Mouse (Mus musculus) adrenal gland, postnatal 25 days (tissue): ENCODE measurements around the gene Srd5a1. TPM values are rescaled to one million over a fixed set of nuclear protein-coding genes. Genes with fewer than 3 reads are reported as not detected.
"Not testable (repeated sequence)": the region's sequence is repeated elsewhere in the genome, so short reads cannot be mapped to it uniquely, and the experiment has no call there.

Experiments used
- DNase-seq: peaks from one replicate; pipeline ENCODE4 v3.0.0; 2021; ENCODE audit warnings: mixed read lengths
- total RNA-seq: library from RNA; stranded (reverse); gene quantifications from 2 replicates; pipeline ENCODE4 v1.2.3, GENCODE M21; 2021

The Srd5a1 gene
- total RNA-seq, 1 experiment from 2014 or later, result 29.5 TPM

DNA sequence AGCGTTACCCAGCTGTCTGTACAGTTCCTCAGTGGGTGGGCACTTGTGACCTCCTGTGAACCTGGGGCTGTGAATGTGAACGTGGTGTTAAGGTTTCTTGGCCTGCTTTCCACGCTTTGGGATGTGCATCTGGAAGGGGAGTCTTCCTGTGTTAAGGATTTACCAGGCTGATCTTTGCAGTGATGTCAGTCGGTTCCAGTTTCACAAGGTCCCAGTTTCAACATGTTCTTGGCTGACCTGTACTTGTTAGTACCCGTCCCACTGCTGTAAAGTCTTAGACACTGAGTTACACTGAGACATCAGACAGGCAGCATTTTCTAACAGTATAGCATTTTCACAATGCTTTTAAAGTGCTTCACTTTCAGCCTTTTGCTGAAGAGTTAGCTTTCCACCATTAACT is 12.6 kb upstream of the Srd5a1 start:
- DNase-seq, result no peak

DNA sequence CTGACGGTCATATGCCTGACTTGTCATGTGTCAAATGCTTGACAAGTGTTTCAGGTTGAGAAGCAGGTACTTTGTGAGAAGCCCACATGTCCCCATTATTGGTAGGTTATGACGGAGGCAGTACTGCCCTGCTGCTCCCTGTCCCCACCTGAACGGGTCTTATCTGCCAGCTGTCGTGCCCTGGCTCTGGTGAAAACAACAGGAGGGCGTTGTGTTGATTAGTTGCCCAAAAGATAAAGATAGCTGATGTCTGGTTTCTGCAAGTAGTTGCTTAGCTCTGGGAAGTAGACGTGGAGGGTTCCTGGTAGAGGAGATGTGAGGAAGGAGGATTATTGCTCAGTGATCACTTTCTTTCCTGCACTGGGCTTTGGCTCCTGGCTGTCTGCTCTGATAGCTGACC is 5.5 kb upstream of the Srd5a1 start:
- DNase-seq, result no peak

DNA sequence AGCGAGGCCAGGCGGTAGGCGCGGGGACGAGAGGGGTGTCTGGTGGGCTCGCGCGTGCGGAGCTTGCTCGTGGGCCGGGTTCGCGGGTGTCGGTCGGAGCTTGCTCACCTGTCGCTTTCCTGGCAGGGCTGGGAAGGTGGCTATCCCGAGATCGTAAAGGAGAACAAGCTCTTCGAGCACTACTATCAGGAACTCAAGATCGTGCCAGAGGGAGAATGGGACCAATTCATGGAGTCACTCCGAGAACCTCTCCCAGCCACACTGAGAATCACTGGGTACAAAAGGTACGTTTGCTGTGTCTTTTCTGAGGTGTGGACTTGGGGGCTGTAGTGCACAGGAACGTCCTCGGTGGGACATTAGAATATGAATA is 918 bp upstream of the Srd5a1 start:
- no peak for DNase-seq

DNA sequence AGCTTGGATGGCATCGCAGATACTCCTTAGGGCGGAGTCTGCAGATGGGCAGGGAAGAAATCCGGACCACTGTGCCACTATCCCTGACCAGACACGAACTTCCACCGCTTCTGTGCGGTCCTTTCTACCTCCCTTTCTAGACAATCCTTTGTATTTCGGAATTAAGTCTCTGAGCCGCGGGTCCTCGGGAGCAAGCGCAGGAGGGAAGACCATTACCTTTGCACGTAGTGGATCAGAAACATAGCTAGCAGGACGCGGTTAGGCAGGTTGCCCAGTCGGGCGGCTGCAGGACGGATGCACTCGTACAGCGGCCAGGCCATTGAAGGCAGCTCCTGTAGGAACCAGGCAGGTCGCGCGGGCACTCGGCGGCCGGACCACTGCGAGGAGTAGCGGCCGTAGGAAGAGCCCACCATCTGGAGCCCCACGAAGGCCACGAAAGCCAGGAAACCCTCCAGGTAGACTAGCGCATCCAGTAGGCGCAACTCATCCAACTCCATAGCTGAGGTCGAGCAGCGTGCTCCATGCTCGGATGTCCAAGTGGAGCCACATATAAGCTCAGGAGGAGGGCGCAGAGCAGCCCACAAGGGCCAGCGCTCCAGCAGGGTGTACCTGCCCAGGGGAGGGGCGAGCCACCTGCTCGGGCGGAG is 368 bp downstream of the Srd5a1 start:
- DNase-seq, result peak; percentile 58

DNA sequence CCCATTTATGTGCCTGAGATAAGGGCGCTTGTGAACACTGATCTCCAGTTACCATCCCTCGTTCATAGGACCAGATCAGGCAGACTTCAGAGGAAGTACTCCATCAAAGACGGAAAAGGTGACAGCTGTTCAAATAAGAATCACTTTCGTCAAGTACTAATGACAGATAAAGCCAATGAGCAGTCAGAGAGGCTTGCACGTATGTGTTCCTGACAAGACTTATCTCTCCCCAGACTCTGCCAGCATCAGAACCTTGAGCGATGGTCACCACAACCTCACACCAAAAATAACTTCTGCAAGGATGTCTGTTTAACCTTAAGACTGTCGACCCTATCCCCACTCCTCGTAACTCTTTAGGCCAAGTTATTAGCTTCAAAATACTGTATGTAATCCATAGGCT is 2.5 kb downstream of the Srd5a1 start:
- DNase-seq, result no peak

DNA sequence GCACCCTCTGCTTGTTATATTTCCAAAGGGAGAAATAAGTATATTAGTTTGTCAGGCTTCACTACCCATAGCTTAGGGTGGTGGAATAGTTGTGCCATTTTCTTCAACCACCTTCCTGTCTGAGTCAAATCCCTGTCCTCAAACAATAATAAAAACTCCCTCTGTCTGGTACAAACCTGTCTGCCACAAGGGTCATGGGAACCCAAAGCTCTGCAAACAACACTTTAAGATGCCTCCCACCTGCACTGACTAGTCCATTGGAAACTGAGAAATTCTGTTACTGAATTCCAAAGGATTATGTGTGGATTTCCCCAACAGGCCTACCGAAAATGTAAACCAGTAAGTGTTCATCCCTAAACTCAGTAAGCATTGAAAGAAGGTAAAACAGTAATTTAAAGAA is 6.6 kb downstream of the Srd5a1 start:
- DNase-seq, result no peak

DNA sequence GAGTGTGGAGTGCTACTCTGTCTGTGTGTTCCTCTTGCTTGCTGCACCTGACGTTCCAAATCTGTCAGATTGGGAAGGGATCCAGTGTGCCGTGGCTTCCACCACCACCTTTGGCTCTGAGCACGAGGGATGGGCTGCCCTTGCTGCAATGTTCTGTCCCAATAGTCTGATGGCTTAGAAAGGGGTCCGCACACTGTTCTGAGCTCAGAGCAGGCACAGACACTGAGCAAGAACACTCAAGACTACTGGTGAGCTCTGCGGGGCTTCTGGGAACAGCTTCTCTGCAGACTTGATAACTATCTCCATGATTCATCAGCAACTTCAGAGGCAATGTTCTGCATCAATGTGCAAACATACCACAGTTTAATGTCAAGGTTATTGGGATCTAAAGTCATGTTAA is 9.9 kb downstream of the Srd5a1 start:
- DNase-seq, result no peak

DNA sequence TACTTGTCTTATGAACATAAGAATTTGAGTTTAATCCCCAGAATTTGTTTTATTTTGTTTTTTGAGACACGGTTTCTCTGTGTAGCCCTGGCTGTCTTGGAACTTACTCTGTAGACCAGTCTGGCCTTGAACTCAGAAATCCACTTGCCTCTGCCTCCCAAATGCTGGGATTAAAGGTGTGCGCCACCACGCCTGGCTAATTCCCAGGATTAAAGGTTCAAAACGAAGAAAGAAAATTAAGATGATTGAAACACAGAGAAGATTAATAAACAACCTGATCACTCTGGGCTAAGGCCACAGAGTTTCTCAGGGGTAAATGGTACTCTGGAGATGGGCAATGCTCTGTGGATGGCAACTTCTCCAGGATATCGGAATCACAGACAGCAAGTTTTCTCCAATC is 10.4 kb downstream of the Srd5a1 start:
- DNase-seq, result not testable (repeated sequence)

DNA sequence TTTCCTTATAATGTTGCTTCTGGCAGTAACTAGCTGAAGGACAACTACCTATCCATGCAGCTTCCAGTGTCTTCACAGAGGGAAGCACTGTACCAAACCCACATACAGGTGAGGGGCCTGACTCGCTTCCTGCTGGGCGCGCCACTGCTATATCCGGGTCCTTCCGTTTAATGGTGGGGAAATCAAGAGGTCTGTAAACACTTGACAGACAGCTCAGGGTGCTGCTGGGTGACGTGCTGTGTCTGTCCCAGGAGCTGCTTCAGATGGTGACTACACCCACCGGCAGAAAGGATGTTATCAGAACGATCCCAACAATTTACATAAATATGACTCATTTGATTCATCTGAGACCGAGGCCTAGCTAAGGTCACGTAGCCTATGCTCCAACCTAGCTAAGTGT is 12.4 kb downstream of the Srd5a1 start:
- DNase-seq, result no peak

DNA sequence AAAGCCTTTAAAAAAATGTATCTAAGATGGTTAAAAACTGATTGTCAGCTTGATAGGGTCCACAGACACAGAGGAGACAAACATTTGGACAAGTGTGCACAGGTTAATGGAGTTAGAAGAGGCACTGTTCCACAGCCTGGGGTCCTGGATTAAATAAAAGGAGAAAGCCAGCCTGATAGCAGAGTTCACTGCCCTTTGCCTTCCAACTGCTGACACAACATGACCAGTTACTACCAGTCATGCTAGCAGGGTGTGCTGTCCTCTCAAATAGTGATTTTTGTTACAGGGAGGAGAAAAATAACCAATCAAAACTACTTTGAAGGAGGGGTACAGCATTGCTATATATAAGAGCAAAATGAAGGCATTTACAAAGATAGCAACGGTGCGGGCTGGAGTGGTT is 14.7 kb downstream of the Srd5a1 start:
- DNase-seq, result no peak

DNA sequence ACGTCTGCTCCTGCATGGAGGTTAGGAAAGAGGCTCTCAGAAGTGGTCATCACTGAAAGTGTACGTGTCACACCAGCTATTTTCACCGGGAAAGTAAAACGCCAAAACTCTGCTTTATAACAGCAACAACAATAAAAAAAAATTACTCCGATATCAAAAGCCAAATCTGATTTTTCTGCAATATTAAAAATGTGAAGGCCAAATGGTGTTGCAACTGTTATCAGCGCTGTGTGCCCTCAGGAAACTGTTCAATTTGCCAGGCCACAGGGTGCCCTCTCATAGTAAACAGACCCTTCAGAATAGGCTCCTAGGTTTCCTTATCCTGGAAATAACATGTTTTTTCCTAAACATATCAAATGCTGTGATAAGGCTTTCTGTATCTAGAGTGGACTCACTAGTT is 15.3 kb downstream of the Srd5a1 start:
- DNase-seq, result no peak

DNA sequence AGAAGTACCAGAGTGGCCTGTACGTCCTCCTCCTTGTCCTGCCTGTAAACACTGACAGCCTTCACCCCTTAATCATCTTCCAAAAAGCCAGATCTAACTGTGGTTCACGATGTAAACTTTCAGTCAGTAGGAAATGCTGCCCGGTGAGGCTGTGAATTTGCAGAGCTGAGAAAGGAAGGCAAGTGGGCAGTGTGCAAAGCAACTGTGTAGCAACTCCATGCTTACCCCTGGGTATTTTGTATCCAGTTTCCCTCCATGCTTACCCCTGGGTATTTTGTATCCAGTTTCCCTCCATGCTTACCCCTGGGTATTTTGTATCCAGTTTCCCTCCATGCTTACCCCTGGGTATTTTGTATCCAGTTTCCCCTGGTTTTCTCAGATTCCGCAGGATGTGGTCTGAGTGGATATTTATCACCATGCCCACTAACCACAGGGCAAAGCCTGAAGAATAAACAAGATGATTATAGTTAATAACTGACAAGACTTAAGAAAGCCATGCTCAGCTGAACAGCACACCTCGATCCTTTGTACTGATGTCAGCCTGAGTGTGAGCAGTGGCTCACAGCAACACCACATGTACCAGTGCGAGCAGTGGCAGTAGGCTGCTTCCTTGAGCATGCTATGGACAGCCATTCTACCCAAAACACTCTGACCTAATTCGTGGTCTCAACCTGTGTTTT is 16.5 kb downstream of the Srd5a1 start:
- no peak for DNase-seq

DNA sequence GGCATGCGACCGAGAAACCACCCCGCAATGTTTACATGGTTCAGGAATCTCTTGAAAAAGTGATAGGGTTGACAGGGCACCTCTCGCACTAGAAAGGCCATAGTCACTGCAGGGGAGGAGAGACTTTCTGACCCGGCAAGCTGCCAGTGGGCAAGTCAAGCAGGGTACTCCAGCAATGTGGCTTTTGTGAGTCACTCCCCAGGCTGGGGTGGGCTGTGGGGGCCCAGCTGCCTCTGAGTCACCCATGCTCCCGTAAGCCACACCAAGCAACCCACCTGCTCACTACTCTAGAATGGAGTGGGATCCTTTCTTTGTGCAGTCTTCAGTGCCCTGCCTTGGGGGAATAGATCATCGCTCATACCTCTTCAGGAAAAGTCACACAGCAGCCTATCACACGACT is 17.8 kb downstream of the Srd5a1 start:
- peak; percentile 47 for DNase-seq

DNA sequence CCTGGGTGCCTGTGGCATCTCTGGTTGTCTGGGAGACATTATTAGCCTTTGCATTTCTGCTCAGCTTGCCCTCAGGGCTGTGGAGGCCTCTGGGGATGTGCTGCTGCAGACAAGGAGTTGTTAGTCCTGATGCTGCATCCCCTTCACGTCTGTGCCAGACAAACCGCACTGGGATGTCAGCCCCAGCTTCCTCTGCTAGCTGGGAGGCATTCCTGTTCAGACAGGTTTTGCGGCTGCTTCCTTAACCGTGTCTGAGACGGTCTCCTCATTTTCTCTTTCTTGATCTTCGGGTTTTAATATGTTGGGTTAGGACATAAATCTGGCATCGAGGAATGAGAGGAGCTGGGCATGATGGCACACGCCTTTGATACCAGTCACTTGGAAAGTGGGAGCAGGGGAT is 19.0 kb downstream of the Srd5a1 start:
- no peak for DNase-seq

DNA sequence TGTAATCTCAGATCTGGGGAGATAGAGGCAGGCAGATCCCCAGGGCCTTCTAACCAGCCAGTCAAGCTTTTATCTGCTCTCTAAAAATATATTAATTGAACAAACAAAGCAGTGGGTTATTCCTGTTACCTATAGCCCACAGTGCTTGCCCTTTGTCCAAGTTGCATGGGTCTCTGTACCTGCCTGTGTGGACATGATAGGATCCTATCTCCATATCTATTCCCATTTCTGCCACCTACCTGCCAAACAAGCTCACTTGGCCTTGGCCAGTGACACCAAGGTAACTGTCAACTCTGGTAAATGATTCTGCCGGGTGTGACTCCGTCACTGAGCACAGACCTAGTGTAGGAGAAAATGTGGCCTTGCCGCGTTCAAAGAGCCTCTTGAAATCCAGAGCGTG is 19.9 kb downstream of the Srd5a1 start:
- DNase-seq, result no peak

DNA sequence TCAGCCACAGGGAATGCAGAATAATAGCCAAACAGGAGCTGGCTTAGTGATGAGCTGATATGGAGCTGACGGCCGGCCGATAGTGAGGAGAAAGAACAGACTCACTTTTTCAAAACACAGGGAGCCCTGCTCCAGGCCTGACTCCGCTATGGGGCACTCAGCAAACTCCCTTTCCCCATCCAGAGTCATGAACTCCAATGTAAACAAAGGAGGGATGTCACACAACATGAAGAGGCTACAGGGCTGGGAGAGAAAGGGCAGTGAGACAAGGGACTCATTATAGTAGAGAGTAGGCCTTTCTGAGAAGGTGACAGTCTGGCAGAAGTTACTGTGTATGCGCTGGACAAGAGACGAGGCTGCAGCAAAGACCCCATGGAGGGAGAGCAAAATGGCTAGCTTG is 23.0 kb downstream of the Srd5a1 start:
- DNase-seq, result no peak

DNA sequence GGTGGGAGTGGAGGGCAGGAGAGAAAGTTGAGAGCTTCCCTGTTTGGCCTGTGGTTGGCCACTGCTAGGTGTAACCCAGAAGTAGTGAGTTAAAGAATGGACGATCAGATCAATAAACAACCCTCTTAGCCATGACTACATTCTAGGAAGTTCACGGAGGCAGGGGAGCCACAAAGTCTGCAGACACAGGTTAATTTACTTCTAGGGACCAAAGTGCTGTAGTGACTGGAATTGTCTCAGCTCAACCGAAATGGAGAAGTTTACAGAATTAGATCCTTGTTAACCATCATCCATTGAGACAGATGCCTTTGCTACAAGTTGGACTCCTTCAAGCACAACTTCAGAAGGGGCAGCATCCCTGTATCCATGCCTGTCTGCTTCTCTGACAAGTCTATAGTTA is 23.4 kb downstream of the Srd5a1 start:
- DNase-seq, result no peak

DNA sequence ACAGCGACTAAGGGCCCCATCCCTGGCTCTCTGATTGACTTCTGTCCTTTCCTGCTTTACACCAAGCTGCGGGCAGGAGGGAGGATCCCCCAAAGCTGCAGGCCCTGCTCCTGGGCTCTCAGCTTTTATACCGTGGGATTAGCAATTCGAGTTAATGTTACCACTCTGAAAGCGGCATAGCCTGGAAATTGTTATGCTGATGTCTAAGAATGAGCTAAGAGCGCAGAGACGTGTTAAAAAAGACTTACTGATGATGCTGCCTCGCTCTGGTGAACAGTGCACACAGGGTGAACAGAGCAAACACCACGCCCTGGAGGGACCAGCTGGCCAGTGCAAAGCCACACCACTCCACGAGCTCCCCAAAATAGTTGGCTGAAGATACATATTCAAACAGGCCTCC is 24.9 kb downstream of the Srd5a1 start:
- DNase-seq, result no peak

DNA sequence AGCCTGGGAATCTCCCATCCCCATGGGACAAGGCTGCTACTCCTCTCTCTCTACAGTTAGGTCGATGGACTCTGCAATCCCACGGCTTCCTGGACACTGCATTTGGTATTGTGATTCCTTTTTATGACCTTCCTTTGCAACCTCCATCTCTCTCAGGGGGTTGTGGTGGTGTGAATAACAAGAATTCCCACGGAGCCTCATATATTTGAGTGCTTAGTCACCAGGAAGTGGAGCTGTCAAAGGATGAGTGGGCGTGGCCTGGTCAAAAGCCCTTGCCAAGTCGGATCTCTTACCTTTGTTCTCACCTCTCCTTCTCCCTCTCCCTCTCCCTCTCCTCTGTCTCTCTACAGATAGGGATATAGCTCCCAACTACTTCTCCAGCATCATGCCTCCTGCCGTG is 25.4 kb downstream of the Srd5a1 start:
- DNase-seq, result no peak

DNA sequence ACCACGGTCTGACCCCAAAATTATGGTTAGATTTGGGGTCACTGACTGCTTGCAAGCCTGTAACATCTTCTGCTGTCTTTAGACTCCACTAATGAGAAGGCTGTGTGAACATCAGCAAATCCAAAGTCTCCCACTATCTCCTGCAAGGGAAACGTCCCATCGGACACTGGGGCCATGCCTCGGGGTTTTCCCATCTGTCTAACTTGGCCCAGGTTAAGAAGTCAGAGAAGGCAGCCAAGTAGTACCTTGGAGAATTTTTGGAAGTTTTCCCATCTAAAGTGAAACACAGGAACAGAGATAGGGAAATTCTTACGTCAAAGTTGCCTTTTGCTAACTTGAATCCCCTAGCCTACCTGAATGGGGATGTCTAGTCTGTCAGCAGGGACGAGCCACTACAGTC is 27.7 kb downstream of the Srd5a1 start:
- DNase-seq, result no peak

DNA sequence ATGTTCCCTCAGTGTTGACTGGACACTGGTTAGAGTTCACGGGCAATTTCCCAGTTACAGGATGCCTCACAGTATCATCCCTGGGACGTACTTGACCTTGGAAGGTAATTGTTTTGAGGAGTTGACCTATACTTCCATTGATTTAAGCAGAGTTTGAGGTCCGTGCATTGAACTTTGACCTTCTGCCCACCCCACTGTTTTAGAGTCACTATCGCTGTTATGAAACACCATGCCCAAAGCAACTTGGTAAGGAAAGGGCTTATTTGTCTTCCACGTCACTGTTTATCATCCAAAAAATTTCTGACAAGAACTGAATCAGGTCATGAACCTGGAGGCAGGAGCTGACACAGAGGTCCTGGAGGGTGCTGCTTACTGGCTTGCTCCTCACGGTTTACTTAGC is 28.8 kb downstream of the Srd5a1 start:
- no peak for DNase-seq

DNA sequence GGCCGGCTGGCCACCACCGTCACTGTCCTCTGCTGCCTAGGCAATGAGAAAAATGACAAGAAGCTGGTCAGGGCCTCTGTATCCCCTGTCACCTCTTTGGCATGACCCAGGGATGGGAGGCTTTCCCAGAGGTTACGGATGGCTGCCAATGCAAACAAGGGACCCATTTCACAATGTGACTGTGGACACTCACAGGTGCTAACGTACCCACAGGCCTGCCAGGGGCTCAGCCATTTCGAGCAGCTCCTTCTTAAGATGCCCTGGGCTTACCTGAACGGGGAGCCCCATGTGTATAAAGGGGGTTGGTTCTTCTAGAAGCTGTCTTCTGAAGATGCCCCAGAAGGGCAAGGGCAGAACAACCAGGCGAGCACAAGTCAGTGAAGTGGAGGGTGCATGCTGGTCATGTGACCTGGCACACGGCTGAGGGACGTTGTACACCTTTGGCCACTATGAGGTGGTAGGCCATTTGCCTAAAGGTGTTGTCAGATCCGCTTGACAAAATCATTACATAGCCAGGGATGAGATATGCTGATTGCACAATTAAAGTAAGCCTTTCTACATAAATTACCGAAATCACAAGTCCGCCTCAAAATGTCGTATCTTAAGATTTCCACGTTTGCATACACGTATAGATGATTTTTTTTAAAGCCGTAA is 33.9 kb downstream of the Srd5a1 start:
- DNase-seq, result no peak

DNA sequence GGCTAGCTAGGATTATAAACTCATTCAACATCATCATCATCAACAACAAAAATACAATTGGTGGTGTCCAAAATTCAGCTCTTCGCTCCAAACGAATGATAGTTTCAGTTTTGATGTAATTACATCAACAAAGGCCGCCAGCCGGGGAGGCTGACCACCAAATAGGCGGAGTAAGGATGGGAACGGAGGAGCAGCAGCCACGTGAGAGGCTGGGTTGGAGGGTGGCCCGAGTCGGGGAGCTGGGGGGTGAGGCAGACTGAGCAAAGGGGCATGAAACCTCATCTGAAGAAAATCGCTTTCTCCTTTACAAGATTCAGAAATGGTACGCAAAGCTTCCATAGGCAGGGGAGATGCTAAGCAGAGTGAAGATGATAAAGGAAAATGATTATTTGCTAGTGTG is 34.6 kb downstream of the Srd5a1 start:
- DNase-seq, result no peak

DNA sequence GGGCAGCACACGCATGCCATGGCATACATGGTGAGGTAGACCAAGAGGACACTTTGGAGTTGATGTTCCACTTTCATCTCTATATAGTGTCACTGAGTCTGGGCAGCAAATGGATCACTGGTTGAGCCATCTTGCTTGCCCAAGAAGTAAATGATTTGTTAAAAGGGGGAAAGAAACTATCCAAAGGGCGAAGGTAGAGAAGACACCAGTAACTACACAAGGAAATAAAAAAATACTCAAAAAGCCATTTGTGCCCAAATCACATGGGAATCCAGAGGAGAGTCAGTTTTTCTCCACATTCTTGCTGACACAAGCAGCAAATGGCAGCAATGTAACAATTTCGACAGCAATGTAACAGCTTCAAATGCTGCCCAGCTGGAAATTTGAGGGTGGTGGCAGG is 38.6 kb downstream of the Srd5a1 start:
- DNase-seq, result no peak
